Mouse (Mus musculus): ENCODE results near the gene Tead1. TPM values are rescaled to one million over a fixed set of nuclear protein-coding genes. Genes with fewer than 3 reads are reported as not detected.

The Tead1 gene
- polyA plus RNA-seq, 1 experiment, result 4.4 TPM

DNA sequence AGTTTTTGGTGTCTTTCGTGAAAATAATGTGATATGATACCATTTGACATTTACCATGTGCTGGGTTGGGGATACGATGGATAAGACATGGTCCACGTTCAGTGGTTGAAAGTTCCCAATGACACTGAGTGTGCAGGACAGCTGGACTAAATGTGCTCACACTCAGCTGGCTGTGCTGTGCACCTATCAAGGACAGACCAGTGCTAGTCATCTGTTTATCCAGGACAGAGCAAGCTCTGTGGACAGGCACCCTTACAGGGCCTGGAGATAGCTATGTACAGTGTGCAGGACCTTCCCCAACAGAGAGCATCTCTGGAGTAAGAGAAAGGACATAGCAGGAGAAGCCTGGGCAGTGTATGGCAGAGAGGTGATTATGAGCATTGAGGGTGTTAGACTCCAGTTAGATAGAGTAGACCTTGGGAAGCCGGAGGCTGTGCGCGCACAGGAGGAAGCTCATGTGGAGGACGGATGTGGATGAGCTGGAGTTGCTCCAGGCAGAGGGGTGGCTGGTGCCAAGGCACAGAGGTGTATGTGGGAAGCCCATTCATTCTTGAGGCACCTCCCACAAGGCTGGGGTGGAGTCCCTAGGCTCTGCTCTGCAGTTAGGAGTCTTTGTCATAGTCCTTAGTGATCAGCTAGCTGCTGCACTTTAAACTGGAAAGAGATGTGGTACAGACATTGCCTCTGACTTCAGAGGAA lies 31.4 kb downstream of the Tead1 start:
- no peak for DNase-seq
- Histone ChIP-seq H3K4me1 (replicated peaks; ENCODE audit: control insufficient read depth, insufficient read depth, low read length) (no peaks in the 10 kb centered on the region), H3K27ac (ENCODE audit: control insufficient read depth, insufficient read depth, low read length) (no peak overlapping the region), H3K4me3 (ENCODE audit: control insufficient read depth, insufficient read depth, low read length) (no peak overlapping the region), H3K27me3 (ENCODE audit: control insufficient read depth, insufficient read depth, low read length) (no peaks in the 10 kb centered on the region), H3K36me3 (ENCODE audit: control insufficient read depth, insufficient read depth, low read length) (no peaks in the 10 kb centered on the region)
- TF ChIP-seq POLR2A (IDR thresholded peaks at IDR 0.05; ENCODE audit: control insufficient read depth, extremely low read depth, insufficient read depth, low read length, poor library complexity), result no peak
- TF ChIP-seq CTCF (IDR thresholded peaks at IDR 0.05; ENCODE audit: borderline replicate concordance, control insufficient read depth, extremely low read depth, insufficient read depth, low read length, poor library complexity), result no peak
- 89% methylated on average over 7 of the region's 7 CpGs for WGBS

DNA sequence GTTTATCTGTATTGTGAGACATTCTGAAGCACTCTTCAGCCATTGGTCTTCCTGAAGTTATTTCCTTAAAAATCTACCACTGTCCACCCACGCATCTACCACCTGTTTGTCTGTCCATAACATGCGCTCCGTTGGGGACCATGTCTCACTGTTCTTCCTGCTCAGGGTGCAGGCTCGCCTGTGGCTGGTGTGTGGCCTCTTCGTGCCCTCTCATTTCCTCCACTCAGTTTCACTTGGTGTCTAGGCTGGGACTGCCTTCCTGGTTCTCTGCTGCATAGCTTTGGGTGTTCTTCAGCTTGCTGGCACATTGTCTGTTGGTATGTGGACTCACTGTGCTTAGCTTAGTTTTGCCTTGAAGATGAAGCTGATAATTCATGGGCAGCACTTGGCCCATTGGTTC lies 32.9 kb downstream of the Tead1 start:
- no peak for DNase-seq
- Histone ChIP-seq H3K4me1 (replicated peaks; ENCODE audit: control insufficient read depth, insufficient read depth, low read length) (no peaks in the 10 kb centered on the region), H3K27me3 (ENCODE audit: control insufficient read depth, insufficient read depth, low read length) (no peaks in the 10 kb centered on the region), H3K4me3 (ENCODE audit: control insufficient read depth, insufficient read depth, low read length) (no peak overlapping the region), H3K36me3 (ENCODE audit: control insufficient read depth, insufficient read depth, low read length) (no peaks in the 10 kb centered on the region), H3K27ac (ENCODE audit: control insufficient read depth, insufficient read depth, low read length) (no peak overlapping the region)
- TF ChIP-seq CTCF (IDR thresholded peaks at IDR 0.05; ENCODE audit: borderline replicate concordance, control insufficient read depth, extremely low read depth, insufficient read depth, low read length, poor library complexity) (no peak), POLR2A (IDR thresholded peaks at IDR 0.05; ENCODE audit: control insufficient read depth, extremely low read depth, insufficient read depth, low read length, poor library complexity) (no peak)
- WGBS, result 11% methylated on average over 5 of the region's 5 CpGs

DNA sequence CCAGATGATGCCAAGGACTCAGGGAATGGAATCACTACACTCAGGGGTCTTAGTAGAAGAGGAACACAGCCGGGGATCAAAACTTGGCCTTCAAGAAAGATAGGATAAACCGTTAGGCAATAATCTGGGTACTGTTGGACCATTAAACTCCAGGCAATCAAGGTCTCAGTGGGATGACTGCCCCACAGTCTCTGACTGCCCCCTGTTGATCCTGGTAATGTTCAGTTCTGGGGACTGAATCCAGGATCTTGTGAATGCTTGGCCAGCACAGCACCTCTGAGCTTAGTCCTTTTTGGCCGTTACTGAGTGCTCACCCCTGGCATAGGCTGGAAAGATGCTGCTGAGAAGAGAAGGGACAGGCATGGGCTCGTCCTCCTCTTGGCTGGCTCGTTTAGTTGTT lies 34.4 kb downstream of the Tead1 start:
- 62% methylated on average over 5 of the region's 5 CpGs for WGBS
- Histone ChIP-seq H3K36me3 (ENCODE audit: control insufficient read depth, insufficient read depth, low read length) (no peaks in the 10 kb centered on the region), H3K4me1 (replicated peaks; ENCODE audit: control insufficient read depth, insufficient read depth, low read length) (no peaks in the 10 kb centered on the region), H3K4me3 (ENCODE audit: control insufficient read depth, insufficient read depth, low read length) (no peak overlapping the region), H3K27ac (ENCODE audit: control insufficient read depth, insufficient read depth, low read length) (no peak overlapping the region), H3K27me3 (ENCODE audit: control insufficient read depth, insufficient read depth, low read length) (no peaks in the 10 kb centered on the region)
- DNase-seq, result no peak
- TF ChIP-seq CTCF (IDR thresholded peaks at IDR 0.05; ENCODE audit: borderline replicate concordance, control insufficient read depth, extremely low read depth, insufficient read depth, low read length, poor library complexity) (no peak), POLR2A (IDR thresholded peaks at IDR 0.05; ENCODE audit: control insufficient read depth, extremely low read depth, insufficient read depth, low read length, poor library complexity) (no peak)

GRCm38 (mm10) chr7:112714783-112715182 lies 35.7 kb downstream of the Tead1 start:
- TF ChIP-seq CTCF (IDR thresholded peaks at IDR 0.05; ENCODE audit: borderline replicate concordance, control insufficient read depth, extremely low read depth, insufficient read depth, low read length, poor library complexity), result no peak
- TF ChIP-seq POLR2A (IDR thresholded peaks at IDR 0.05; ENCODE audit: control insufficient read depth, extremely low read depth, insufficient read depth, low read length, poor library complexity), result no peak
- H3K27me3 ChIP-seq (ENCODE audit: control insufficient read depth, insufficient read depth, low read length), result no peaks in the 10 kb centered on the region
- no peaks in the 10 kb centered on the region for H3K4me1 ChIP-seq (replicated peaks; ENCODE audit: control insufficient read depth, insufficient read depth, low read length)
- H3K36me3 ChIP-seq (ENCODE audit: control insufficient read depth, insufficient read depth, low read length), result no peaks in the 10 kb centered on the region
- WGBS, result 86% methylated on average over 6 of the region's 6 CpGs
- DNase-seq, result no peak
- no peak overlapping the region for H3K27ac ChIP-seq (ENCODE audit: control insufficient read depth, insufficient read depth, low read length)
- no peak overlapping the region for H3K4me3 ChIP-seq (ENCODE audit: control insufficient read depth, insufficient read depth, low read length)

- 92% methylated on average over 6 of the region's 6 CpGs for WGBS
- no peak overlapping the region for H3K4me3 ChIP-seq (ENCODE audit: control insufficient read depth, insufficient read depth, low read length)
- H3K27me3 ChIP-seq (ENCODE audit: control insufficient read depth, insufficient read depth, low read length), result no peaks in the 10 kb centered on the region; the same call in 1 of the 2 replicates
- H3K27ac ChIP-seq (ENCODE audit: control insufficient read depth, insufficient read depth, low read length), result no peak overlapping the region
- H3K36me3 ChIP-seq (ENCODE audit: control insufficient read depth, insufficient read depth, low read length), result no peaks in the 10 kb centered on the region
- DNase-seq, result no peak
- H3K4me1 ChIP-seq (replicated peaks; ENCODE audit: control insufficient read depth, insufficient read depth, low read length), result no peaks in the 10 kb centered on the region
- no peak for TF ChIP-seq CTCF (IDR thresholded peaks at IDR 0.05; ENCODE audit: borderline replicate concordance, control insufficient read depth, extremely low read depth, insufficient read depth, low read length, poor library complexity)
- no peak for TF ChIP-seq POLR2A (IDR thresholded peaks at IDR 0.05; ENCODE audit: control insufficient read depth, extremely low read depth, insufficient read depth, low read length, poor library complexity)
Measured at GRCm38 (mm10) chr7:112716701-112717100, 37.6 kb downstream of the Tead1 start.

DNA sequence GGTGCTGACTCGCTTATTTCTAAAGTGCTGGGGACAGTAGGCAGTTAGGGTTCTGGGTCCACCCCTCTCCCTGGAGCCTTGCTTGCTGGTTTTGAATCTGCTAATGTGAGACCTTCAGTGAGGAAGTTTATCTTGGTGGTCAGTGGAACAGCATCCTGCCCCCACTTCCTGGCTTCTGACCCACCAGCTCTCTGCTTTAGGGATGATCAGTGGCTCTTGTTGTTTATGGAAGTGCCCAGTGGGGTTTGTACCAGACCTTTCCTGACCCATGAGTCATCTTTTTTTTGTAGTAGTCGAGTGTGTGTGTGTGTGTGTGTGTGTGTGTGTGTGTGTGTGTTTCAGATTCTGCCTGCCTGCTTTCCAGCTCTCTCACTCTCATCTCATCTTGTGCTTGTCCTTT lies 38.6 kb downstream of the Tead1 start:
- WGBS, result 8% methylated on average over 2 of the region's 2 CpGs
- Histone ChIP-seq H3K4me1 (replicated peaks; ENCODE audit: control insufficient read depth, insufficient read depth, low read length) (no peaks in the 10 kb centered on the region), H3K27ac (ENCODE audit: control insufficient read depth, insufficient read depth, low read length) (no peak overlapping the region), H3K36me3 (ENCODE audit: control insufficient read depth, insufficient read depth, low read length) (no peaks in the 10 kb centered on the region), H3K4me3 (ENCODE audit: control insufficient read depth, insufficient read depth, low read length) (no peak overlapping the region), H3K27me3 (ENCODE audit: control insufficient read depth, insufficient read depth, low read length) (no peaks in the 10 kb centered on the region; the same call in 1 of the 2 replicates)
- no peak for DNase-seq
- no peak for TF ChIP-seq CTCF (IDR thresholded peaks at IDR 0.05; ENCODE audit: borderline replicate concordance, control insufficient read depth, extremely low read depth, insufficient read depth, low read length, poor library complexity)
- no peak for TF ChIP-seq POLR2A (IDR thresholded peaks at IDR 0.05; ENCODE audit: control insufficient read depth, extremely low read depth, insufficient read depth, low read length, poor library complexity)
